Mouse (Mus musculus) granulocyte monocyte progenitor cell, adult 5-6 weeks (primary cell): Measurements from ENCODE around the gene Aven. TPM values are rescaled to one million over a fixed set of nuclear protein-coding genes. Genes with fewer than 3 reads are reported as not detected.
A peak's percentile ranks its signal among the peaks of the same experiment; 100 is the strongest.
"Not testable (repeated sequence)": the region's sequence is repeated elsewhere in the genome, so short reads cannot be mapped to it uniquely, and the experiment has no call there.

ENCODE experiments used
- ATAC-seq: replicated peaks from 2 replicates; pipeline ENCODE4 v1.8.0; 2016; ENCODE audit warnings: mild to moderate bottlenecking, moderate TSS enrichment, inconsistent platforms; ENCODE audit not compliant: poor library complexity, severe bottlenecking
- total RNA-seq, 2 experiments: library from RNA; stranded (forward) in 1 of 2; stranded (reverse) in 1 of 2; fragments of 200-712, 200-1000 nt in 1 of 2; fragments of >200 nt in 1 of 2; fragmentation: Nextera tagmentation in 1 of 2; gene quantifications; 2 replicates each; pipeline ENCODE4 v1.2.3; 2014 to 2017

Gene Aven
- 8.5 and 25.0 TPM in 2 replicates for total RNA-seq (2014; fragmentation: Nextera tagmentation)
- 23.5 and 26.0 TPM in 2 replicates for total RNA-seq (2017)

- peak; percentile 74 for ATAC-seq
Measured at GRCm38 (mm10) chr2:112492856-112493538, at the start of gene Aven. Aven (plus strand) TSS chr2:112492964.

DNA sequence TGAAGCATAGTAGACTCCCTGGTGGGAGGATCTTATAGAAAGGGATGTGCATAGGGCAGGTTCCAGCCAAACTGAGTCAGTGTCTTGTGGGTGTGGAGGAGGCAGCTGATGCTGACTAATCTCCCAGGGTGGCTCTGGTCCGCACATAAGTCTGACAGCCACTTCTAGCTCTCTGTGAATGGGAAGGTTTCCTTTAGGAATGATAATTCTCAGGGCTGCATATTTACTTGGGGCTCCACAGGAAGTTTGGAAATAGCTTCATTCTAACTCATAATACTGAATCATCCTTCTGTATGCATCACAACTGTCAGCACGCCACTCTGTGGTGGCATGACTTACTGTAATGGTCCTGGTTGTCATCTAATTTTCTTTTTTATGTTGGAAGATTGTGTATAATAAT lies 49.3 kb upstream of the Aven start:
- no peak for ATAC-seq

GRCm38 (mm10) chr2:112445511-112445910 lies 47.3 kb upstream of the Aven start:
- ATAC-seq, result no peak

DNA sequence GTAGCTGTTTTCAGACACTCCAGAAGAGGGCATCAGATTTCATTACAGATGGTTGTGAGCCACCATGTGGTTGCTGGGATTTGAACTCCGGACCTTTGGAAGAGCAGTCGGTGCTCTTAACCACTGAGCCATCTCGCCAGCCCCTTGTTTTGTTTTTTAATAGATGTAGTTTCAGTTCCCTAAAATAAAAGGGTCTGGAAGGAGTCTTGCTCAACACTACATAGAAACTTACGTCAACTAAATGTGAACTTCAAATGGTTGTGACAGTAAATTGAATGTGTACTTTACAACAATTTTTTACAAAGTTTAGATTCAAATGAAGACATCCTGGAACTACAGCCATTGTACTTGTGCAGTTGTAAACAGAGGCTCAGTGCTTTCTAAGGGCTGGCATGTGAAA lies 44.7 kb upstream of the Aven start:
- ATAC-seq, result peak; percentile 86

- peak; percentile 57 for ATAC-seq
Measured at GRCm38 (mm10) chr2:112448510-112449059, 44.2 kb upstream of the Aven start.

- ATAC-seq, result peak; percentile 44
Measured at GRCm38 (mm10) chr2:112449597-112450296, 43.0 kb upstream of the Aven start.

GRCm38 (mm10) chr2:112452513-112452912 lies 40.3 kb upstream of the Aven start:
- ATAC-seq, result not testable (repeated sequence)

DNA sequence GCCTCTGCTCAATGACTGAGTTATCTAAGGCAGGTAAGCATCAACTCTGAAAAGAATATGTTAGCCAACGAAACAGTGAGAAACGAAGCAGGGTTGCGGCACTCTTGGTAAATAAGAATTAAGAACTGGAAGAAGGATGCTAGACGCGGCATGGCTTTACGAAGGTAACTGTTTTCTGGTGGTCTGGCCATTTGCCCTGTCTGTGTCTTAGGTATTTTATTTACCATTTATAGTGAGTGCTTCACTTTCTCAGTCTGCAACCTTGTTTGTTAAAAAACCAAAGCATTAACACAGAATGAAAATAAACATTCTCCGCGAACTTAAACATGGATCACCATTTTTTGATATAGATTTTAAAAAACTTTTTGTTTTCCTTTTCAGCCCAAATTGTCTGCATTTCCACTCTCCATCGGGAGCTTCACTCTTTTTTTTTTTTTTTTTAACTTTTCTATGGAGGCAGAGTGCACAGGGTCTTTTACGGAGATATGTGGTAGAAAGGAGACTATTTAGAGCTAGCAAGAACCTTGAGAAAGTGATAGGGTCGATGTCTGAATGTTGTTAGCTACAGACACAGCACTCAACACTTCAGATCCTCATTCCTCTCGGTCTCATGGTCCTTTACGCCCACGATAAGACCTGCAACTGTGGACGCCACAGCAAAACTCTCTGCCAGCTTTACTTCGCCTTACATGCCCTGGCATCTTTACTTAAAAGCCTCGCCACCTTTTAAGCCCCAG lies 38.5 kb upstream of the Aven start:
- no peak for ATAC-seq

GRCm38 (mm10) chr2:112454862-112455564 lies 37.8 kb upstream of the Aven start, which contains the start of gene Emc7:
Emc7 (plus strand) TSS chr2:112454997.
- ATAC-seq, result peak; percentile 97

DNA sequence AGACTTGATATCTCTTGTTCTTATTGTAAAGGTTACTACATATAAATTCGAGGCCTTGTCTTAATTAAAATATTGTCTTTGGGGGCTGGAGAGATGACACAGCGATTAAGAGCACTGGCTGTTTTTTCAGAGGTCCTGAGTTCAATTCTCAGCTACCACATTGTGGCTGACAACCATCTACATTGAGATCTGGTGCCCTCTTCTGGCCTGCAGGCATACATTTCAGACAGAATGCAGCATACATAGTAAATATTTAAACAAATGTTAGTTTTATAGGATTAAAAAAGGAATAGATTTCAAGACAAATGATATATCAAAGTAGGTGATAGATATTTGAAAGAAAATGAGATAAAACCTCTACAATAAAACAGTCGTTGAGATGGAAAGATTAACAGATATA lies 32.2 kb upstream of the Aven start:
- no peak for ATAC-seq

DNA sequence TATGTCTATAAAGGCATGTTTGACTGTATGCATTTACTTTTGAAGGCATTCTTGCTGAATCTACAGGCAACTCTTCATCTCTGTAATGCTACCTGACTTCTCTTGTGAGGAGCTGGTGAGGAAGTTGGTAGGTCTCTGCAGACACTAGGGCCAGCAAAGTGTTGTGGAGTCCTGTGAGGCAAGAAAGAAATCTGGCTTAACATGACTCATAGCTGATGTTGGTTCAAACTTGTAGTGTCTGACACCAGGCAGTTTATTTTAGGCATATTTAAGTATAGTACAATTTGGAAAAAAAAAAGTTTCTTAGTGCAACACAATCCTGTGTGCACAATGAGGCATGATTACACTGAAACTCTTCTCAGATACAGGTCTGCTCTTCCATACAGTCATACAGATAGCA lies 23.2 kb upstream of the Aven start:
- no peak for ATAC-seq

GRCm38 (mm10) chr2:112470961-112471381 lies 21.8 kb upstream of the Aven start:
- ATAC-seq, result no peak

DNA sequence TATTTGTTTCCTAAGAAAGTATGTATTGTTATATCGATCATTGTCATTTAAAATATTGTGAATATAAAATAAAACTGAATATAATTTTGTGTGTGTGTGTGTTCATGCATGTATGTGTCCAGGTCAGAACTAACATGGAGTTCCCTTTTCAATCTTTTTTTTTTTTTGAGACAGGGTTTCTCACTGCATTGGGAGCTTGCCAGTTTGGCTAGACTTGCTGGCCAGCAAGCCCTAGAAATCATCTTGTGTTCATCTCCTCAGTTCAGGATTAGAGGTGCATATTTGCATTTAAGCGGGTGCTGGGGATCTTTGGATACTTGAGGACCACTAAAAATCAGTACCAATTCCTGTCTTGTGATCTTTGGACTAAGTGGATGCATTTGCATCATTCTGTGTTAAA lies 20.7 kb upstream of the Aven start:
- ATAC-seq, result no peak

- peak; percentile 87 for ATAC-seq
Measured at GRCm38 (mm10) chr2:112474997-112475724, 17.6 kb upstream of the Aven start.

DNA sequence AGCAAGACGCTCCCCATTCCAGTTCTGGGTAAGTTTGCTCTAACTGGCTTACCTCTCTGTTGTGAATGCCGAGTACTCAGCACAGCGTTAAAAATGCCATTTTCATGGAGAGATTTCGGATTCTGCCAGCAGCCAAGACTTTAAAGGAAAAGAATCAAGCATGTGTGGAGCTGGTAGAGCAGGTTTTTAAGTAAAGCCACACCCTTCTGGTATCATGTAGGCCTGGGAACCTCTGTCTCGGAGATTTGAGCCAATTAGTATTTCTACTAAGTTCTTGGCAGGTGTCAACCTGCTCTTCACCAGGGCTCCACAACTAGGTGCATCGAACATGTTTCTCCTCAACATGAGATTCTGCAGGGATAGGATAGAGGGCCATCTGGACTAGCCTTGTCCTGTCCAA lies 16.2 kb upstream of the Aven start:
- no peak for ATAC-seq

DNA sequence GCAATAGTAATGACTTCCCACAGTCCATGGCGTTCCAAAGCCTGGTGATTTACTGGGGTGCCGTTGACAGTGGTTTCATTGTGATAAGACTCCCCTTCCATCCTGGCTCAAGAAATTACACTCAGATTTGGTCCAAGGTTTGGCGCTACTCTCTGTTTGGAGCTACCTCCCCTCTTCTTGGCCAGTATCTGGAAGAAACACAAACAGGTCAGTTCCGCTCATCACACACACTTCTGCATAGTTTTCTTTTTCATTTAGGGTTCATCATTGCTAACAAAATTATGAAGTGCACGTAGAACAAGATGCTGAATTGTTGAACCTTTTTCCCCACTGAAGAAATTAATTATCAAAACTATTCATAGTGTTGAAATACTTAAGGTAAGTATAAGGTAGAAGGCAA lies 12.1 kb upstream of the Aven start, which contains the start of gene Chrm5:
Gene Chrm5 (minus strand): TSS at position 101 of the 400 bp plus-strand sequence.
- ATAC-seq, result no peak

DNA sequence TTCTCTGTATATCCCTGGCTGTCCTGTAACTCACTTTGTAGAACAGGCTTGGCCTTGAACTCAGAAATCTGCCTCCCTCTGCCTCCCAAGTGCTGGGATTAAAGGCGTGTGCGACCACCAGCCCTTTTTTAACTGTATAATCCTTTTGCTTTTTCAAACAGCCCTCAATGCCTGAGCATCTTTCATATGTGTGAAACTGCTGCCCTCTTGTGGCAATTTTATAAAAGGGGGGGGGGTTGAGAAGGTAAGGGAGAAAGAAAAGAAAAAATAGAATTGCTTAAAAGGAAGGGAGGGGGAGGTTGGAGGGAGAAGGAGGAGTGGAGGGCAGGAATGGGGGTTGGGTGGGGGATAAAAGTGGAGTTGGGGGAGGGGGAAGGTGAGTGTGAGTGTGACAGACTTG lies 11.2 kb upstream of the Aven start:
- ATAC-seq, result peak; percentile 75

GRCm38 (mm10) chr2:112482533-112483333 lies 10.0 kb upstream of the Aven start:
- no peak for ATAC-seq

GRCm38 (mm10) chr2:112483334-112483651 lies 9.5 kb upstream of the Aven start:
- ATAC-seq, result no peak
